In genomic region chr2:128428651-128429633, GRCm38 (mm10) we compare ENCODE assay signal across 8 mouse cellular contexts.
DNase-seq lines count a peak whose midpoint lies in the region; ATAC-seq lines count a peak whose summit lies in the region.

No protein-coding gene starts in this region.

- peak; percentile 12; the same call in 1 of the 2 replicates for ATAC-seq in megakaryocyte-erythroid progenitor cell, adult 5-6 weeks (replicated peaks; ENCODE audit: low FRiP score, low TSS enrichment, poor library complexity, severe bottlenecking)

- peak; percentile 16 to 33 for DNase-seq in spleen, adult 18-20 months
- no peak for DNase-seq in spleen, adult 12 weeks (ENCODE audit: low spot score)
- DNase-seq in embryo, embryonic 11 days, result peak; percentile 34
- peak; percentile 62 to 69 for DNase-seq in heart, postnatal 14 days
- DNase-seq in kidney, postnatal 36 days, result peak; percentile 63 to 65
- no peak for DNase-seq in retina, postnatal 1 day
- no peak for DNase-seq in cerebellum, postnatal 36 days

- intact Hi-C loops in heart, postnatal 14 days (cut with DNase I), result no loop called here

Comparison
In these comparisons a context has a peak if more than half of its experiments do, and no peak if none do; other contexts are left out.
1. DNase-seq: peak in spleen, adult 18-20 months (2 of 2), embryo, embryonic 11 days (single experiment), heart, postnatal 14 days (2 of 2) and kidney, postnatal 36 days (2 of 2); none in spleen, adult 12 weeks (single experiment), retina, postnatal 1 day (single experiment) and cerebellum, postnatal 36 days (0 of 2).